Mouse (Mus musculus) lung, adult 10 weeks (tissue): Measurements from ENCODE around the gene Fam234a. TPM values are rescaled to one million over a fixed set of nuclear protein-coding genes. Genes with fewer than 3 reads are reported as not detected.

Experiments used
- polyA plus RNA-seq: library from polyadenylated mRNA; stranded (reverse); fragments of 350-450 nt; fragmentation: Illumina TruSeq; extraction: RNeasy Lipid Tissue Mini Kit (QIAGEN cat#74804); gene quantifications from one replicate; pipeline ENCODE4 v1.2.3, GENCODE M21; 2014; ENCODE audit warnings: low read depth, low replicate concordance; ENCODE audit not compliant: insufficient read depth

The Fam234a gene
- polyA plus RNA-seq, result 29.0 TPM

GRCm38 (mm10) chr17:26244101-26244841 is at the start of gene Fam234a:
Fam234a (minus strand) TSS chr17:26244242.

GRCm38 (mm10) chr17:26252539-26253251 is 8.7 kb upstream of the Fam234a start, which contains the start of gene Luc7l:
Luc7l (plus strand) TSS chr17:26252896.

GRCm38 (mm10) chr17:26207686-26208085 is 36.4 kb downstream of the Fam234a start, which contains the start of gene Arhgdig:
Arhgdig (minus strand) TSS chr17:26207786.

GRCm38 (mm10) chr17:26202737-26203136 is 41.3 kb downstream of the Fam234a start, which contains the start of gene Rgs11:
Rgs11 (plus strand) TSS chr17:26202951.

GRCm38 (mm10) chr17:26198892-26199291 is 45.1 kb downstream of the Fam234a start, which contains the start of gene Pdia2:
Pdia2 (minus strand) TSS chr17:26199087.

Other genes with a start within 250 kb of the Fam234a start
- gene Rab11fip3, start 174.7 kb downstream of the Fam234a start, polyA plus RNA-seq, result 10.4 TPM
- 9.6 TPM for gene Decr2, start 153.9 kb downstream of the Fam234a start, polyA plus RNA-seq
- 3.2 TPM for gene Nme4, start 148.6 kb downstream of the Fam234a start, polyA plus RNA-seq
- gene Tmem8, start 130.9 kb downstream of the Fam234a start, polyA plus RNA-seq, result 10.8 TPM
- gene Mrpl28, start 120.7 kb downstream of the Fam234a start, polyA plus RNA-seq, result 76.8 TPM
- 18.3 TPM for gene Axin1, start 105.6 kb downstream of the Fam234a start, polyA plus RNA-seq
- 0.95 TPM for gene Pdia2, start 45.2 kb downstream of the Fam234a start, polyA plus RNA-seq
- gene Rgs11, start 41.3 kb downstream of the Fam234a start, polyA plus RNA-seq, result 12.0 TPM
- gene Arhgdig, start 36.5 kb downstream of the Fam234a start, polyA plus RNA-seq, result 39.2 TPM
- gene Luc7l, start 8.7 kb upstream of the Fam234a start, polyA plus RNA-seq, result 22.6 TPM
- 2.3 TPM for gene Neurl1b, start 170.6 kb upstream of the Fam234a start, polyA plus RNA-seq